Mouse (Mus musculus) myocyte (in vitro differentiated cells): ENCODE measurements around the gene Kif19a. TPM values are rescaled to one million over a fixed set of nuclear protein-coding genes. Genes with fewer than 3 reads are reported as not detected.

ENCODE experiments used
- H3K27me3 ChIP-seq: one replicate; pipeline ENCODE4 v1.6.1; 2011; ENCODE audit not compliant: control insufficient read depth, insufficient read depth, insufficient read length
- H3K36me3 ChIP-seq: one replicate; pipeline ENCODE4 v1.6.1; 2011; ENCODE audit not compliant: control insufficient read depth, insufficient read depth
- H3K4me2 ChIP-seq: one replicate; pipeline ENCODE4 v1.6.1; 2011; ENCODE audit warnings: low read depth, control low read depth
- H3K4me3 ChIP-seq: one replicate; pipeline ENCODE4 v1.5.1; 2011; ENCODE audit warnings: mild to moderate bottlenecking, control low read depth, moderate library complexity
- H3K79me2 ChIP-seq: one replicate; pipeline ENCODE4 v1.6.1; 2011; ENCODE audit not compliant: control insufficient read depth, insufficient read depth
- H3ac ChIP-seq: one replicate; pipeline ENCODE4 v1.6.1; 2011; ENCODE audit not compliant: control insufficient read depth, insufficient read length
- CEBPB ChIP-seq: IDR thresholded peaks from 2 replicates; pipeline ENCODE4 v1.6.1; 2011; ENCODE audit warnings: mild to moderate bottlenecking, moderate library complexity; ENCODE audit not compliant: poor library complexity, insufficient read depth, severe bottlenecking
- E2F4 ChIP-seq: IDR thresholded peaks from one replicate; pipeline ENCODE4 v1.6.1; 2011; ENCODE audit warnings: mild to moderate bottlenecking, control low read depth, moderate library complexity; ENCODE audit not compliant: insufficient read depth
- MAX ChIP-seq: IDR thresholded peaks from one replicate; pipeline ENCODE4 v1.6.1; 2011; ENCODE audit warnings: low read depth, mild to moderate bottlenecking, control low read depth
- MYOD1 ChIP-seq, 3 experiments: IDR thresholded peaks; one replicate each; pipeline ENCODE4 v1.6.1; 2011; ENCODE audit warnings: control low read depth in 2 of 3, low read depth in 2 of 3, mild to moderate bottlenecking in 2 of 3, moderate library complexity in 1 of 3; ENCODE audit not compliant: insufficient read length in 2 of 3, control insufficient read depth in 1 of 3
- MYOG ChIP-seq, 3 experiments: IDR thresholded peaks; one replicate each; pipeline ENCODE4 v1.6.1; 2011; ENCODE audit warnings: control low read depth in 2 of 3, low read depth in 2 of 3, mild to moderate bottlenecking in 2 of 3; ENCODE audit not compliant: insufficient read length in 2 of 3, control insufficient read depth in 1 of 3, insufficient read depth in 1 of 3
- POLR2A ChIP-seq: IDR thresholded peaks from one replicate; pipeline ENCODE4 v1.6.1; 2011; ENCODE audit warnings: low read depth, mild to moderate bottlenecking, control low read depth, moderate library complexity; ENCODE audit not compliant: insufficient read length
- POLR2AphosphoS2 ChIP-seq: IDR thresholded peaks from one replicate; pipeline ENCODE4 v1.6.1; 2011; ENCODE audit warnings: low read depth, control low read depth; ENCODE audit not compliant: insufficient read length
- REST ChIP-seq: IDR thresholded peaks from one replicate; pipeline ENCODE4 v1.6.1; 2011; ENCODE audit warnings: mild to moderate bottlenecking, control low read depth, moderate library complexity; ENCODE audit not compliant: insufficient read depth, insufficient read length
- SRF ChIP-seq: IDR thresholded peaks from one replicate; pipeline ENCODE4 v1.6.1; 2011; ENCODE audit warnings: low read depth; ENCODE audit not compliant: control insufficient read depth, insufficient read length
- TCF12 ChIP-seq: IDR thresholded peaks from one replicate; pipeline ENCODE4 v1.6.1; 2011; ENCODE audit warnings: mild to moderate bottlenecking, control low read depth; ENCODE audit not compliant: poor library complexity, insufficient read depth, severe bottlenecking
- TCF3 ChIP-seq: IDR thresholded peaks from one replicate; pipeline ENCODE4 v1.6.1; 2011; ENCODE audit warnings: low read depth, control low read depth; ENCODE audit not compliant: insufficient read length
- USF1 ChIP-seq: IDR thresholded peaks from one replicate; pipeline ENCODE4 v1.6.1; 2011; ENCODE audit warnings: low read depth, mild to moderate bottlenecking, control low read depth, moderate library complexity
- polyA plus RNA-seq: library from polyadenylated mRNA; unstranded; fragments of >200 nt; fragmentation: generic; extraction: Trizol; gene quantifications from one replicate; pipeline ENCODE4 v1.2.1, GENCODE M21; 2012; ENCODE audit warnings: missing spikeins

Kif19a gene
- polyA plus RNA-seq, 1 experiment, result 5.4 TPM

DNA sequence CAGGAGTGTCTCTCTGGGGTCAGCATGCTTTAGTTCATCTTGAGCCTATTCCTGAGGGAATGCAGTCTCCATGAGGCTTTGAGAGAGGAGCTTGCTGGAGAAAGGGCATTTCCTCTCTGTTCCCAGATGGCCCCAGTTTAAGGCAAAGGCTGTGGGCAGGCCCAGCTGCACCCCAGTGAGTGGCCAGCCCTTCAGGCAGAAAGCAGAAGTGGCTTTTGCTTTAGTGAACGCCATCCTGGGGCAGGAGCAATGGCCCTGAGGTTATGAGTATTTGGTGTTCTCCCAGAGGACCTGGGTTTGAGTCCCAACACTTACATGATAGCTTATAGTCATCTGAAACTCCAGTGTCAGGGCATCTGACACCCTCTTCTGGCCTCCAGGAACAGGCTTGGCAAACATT, 56.1 kb downstream of the Kif19a start:
- H3K4me3 ChIP-seq, result no peak overlapping the region
- H3K36me3 ChIP-seq, result no peaks in the 10 kb centered on the region
- H3K27me3 ChIP-seq, result no peaks in the 10 kb centered on the region
- H3ac ChIP-seq, result no peak overlapping the region
- peak overlapping the region; percentile 18 for H3K4me2 ChIP-seq
- TF ChIP-seq REST (no peak), MYOG (IDR thresholded peaks at IDR 0.05; ENCODE audit: control insufficient read depth in 1 of 3, insufficient read depth in 1 of 3, insufficient read length in 2 of 3, low read depth in 2 of 3) (no peak), POLR2A (no peak), USF1 (no peak), MYOD1 (IDR thresholded peaks at IDR 0.05; ENCODE audit: control insufficient read depth in 1 of 3, insufficient read length in 2 of 3, low read depth in 2 of 3) (no peak), CEBPB (no peak)
- H3K79me2 ChIP-seq, result no peaks in the 10 kb centered on the region

DNA sequence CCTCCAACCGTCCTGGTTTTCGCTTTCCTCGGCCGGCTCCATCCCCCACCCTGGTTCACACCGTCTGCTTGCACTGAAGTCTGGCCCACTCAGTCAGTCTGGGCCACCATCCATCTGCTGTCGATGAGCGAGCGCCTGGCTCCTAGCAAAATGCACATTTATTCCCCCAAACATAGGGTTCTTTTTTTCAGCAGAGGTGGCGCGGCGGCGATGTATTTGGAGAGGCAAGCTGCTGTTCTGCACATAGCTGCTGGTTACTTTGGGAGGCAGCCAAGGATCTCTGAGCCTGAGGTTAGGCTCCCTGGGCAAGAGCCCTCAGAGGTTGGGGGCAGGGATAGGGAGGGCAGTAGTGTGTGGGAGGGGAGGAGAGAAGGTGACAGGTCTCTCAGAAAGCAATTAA, 57.5 kb downstream of the Kif19a start:
- Histone ChIP-seq H3K27me3 (no peaks in the 10 kb centered on the region), H3ac (no peak overlapping the region), H3K4me3 (no peak overlapping the region), H3K36me3 (no peaks in the 10 kb centered on the region), H3K4me2 (peak overlapping the region; percentile 50), H3K79me2 (no peaks in the 10 kb centered on the region)
- TF ChIP-seq E2F4 (no peak), MYOD1 (IDR thresholded peaks at IDR 0.05; ENCODE audit: control insufficient read depth in 1 of 3, insufficient read length in 2 of 3, low read depth in 2 of 3) (peak in 1 of 3 experiments; percentile 8)

DNA sequence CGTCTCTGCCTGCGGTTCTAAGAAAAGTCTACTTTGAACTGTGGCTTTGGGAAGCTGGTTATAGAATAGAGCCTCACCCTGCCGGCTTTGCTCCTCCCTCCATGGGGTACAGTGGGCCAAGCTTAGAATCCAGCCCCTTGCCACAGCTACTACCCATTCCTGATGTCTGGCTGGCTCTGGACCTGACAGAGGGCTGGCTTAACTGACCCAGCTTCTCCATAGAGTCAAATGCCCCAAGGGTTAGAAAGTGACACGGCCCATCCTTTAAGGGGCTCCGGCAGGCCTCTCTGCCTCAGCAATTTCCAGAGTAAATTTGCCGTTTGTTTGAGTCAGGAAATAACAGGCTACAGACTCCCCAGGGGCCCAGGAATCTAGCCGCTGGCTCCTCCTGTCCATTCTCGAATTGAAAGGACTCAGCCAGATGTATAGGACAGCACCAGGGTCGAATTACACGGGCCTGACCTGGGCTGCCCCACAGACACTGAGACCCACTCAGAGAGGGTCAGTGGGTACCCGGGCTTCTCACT, 58.1 kb downstream of the Kif19a start:
- H3K27me3 ChIP-seq, result no peaks in the 10 kb centered on the region
- no peak overlapping the region for H3K4me3 ChIP-seq
- no peak for TF ChIP-seq USF1
- no peak for TF ChIP-seq MYOD1 (IDR thresholded peaks at IDR 0.05; ENCODE audit: control insufficient read depth in 1 of 3, insufficient read length in 2 of 3, low read depth in 2 of 3)
- no peak for TF ChIP-seq REST
- no peak for TF ChIP-seq TCF3
- TF ChIP-seq CEBPB, result no peak
- TF ChIP-seq MAX, result no peak
- TF ChIP-seq SRF, result no peak
- TF ChIP-seq E2F4, result no peak
- TF ChIP-seq POLR2AphosphoS2, result no peak
- TF ChIP-seq TCF12, result no peak
- TF ChIP-seq MYOG (IDR thresholded peaks at IDR 0.05; ENCODE audit: control insufficient read depth in 1 of 3, insufficient read depth in 1 of 3, insufficient read length in 2 of 3, low read depth in 2 of 3), result no peak
- no peak for TF ChIP-seq POLR2A
- H3K4me2 ChIP-seq, result peak overlapping the region; percentile 50
- H3K36me3 ChIP-seq, result no peaks in the 10 kb centered on the region
- H3K79me2 ChIP-seq, result no peaks in the 10 kb centered on the region
- no peak overlapping the region for H3ac ChIP-seq

DNA sequence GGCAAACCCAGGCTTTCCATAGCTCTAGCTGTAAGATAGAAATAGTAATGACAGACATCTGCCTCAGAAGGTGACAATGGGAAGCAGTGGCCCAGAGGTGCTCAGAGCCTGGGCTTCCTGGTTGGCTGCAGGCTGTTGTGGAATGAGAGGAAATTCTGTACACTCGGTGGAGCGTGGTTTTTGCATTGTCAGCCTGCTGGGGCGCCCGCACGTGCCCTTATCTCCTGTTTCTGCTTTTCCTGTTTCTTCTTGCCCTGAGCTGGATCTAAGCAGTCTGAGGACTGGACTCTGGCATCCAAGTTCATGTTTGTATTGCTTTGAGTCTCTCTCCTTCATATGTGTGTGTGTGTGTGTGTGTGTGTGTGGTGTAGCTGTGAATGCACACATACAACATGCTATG, 61.5 kb downstream of the Kif19a start:
- TF ChIP-seq E2F4, result no peak
- TF ChIP-seq TCF3, result no peak
- no peak for TF ChIP-seq MYOD1 (IDR thresholded peaks at IDR 0.05; ENCODE audit: control insufficient read depth in 1 of 3, insufficient read length in 2 of 3, low read depth in 2 of 3)
- TF ChIP-seq POLR2AphosphoS2, result no peak
- no peak for TF ChIP-seq MYOG (IDR thresholded peaks at IDR 0.05; ENCODE audit: control insufficient read depth in 1 of 3, insufficient read depth in 1 of 3, insufficient read length in 2 of 3, low read depth in 2 of 3)
- no peak for TF ChIP-seq MAX
- no peak for TF ChIP-seq TCF12
- no peak for TF ChIP-seq REST
- no peak for TF ChIP-seq CEBPB
- no peak for TF ChIP-seq POLR2A
- no peak for TF ChIP-seq USF1
- no peak for TF ChIP-seq SRF
- H3ac ChIP-seq, result no peak overlapping the region
- H3K4me2 ChIP-seq, result no peak overlapping the region
- no peaks in the 10 kb centered on the region for H3K36me3 ChIP-seq
- H3K27me3 ChIP-seq, result no peaks in the 10 kb centered on the region
- H3K79me2 ChIP-seq, result no peaks in the 10 kb centered on the region
- no peak overlapping the region for H3K4me3 ChIP-seq

DNA sequence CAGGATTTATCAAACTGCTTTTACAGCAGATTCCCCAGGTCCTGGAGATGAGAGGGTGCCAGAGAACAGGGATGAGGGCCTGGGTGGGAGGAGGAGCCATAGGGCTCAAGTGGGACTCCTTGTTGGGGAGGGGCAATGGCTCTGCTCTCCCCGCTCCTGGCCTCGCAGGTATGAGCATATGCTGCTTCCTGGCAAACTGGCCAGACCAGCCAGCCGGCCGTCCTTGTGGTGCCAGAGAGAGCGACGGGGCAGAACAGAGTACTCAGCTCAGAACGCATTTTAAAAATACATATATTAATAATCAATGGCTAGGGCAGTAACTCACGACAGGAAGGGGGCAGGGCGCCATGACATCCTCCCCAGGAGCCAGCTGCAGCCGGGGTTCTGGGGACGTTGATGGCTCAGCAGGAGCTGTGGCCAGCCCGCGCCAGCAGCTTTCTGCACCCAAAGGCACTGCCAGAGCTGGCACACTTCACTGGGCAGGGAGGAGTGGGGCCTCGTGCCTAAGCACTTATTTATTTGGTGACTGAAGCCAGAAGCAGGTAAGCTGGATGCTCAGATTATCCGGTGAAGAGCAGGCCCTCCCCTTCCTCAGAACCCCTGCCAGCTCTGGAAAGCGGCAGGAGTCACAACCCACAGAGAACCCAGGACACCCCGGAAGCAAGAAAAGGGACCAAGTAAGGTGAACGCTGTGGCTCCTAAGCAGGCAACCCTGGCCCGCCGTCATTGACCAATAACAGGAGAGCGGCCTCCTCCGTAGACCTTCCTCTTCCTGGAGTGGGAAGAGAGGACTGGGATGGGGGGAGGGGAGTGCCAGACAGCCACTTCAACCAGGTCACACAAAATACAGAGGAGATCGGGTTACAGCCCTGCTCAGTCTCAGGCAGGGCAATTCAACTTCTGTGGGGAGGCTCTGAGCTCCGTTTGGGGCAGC, 64.6 kb downstream of the Kif19a start:
- TF ChIP-seq POLR2AphosphoS2, result peak; percentile 37
- no peak for TF ChIP-seq TCF12
- no peak for TF ChIP-seq CEBPB
- no peak for TF ChIP-seq E2F4
- no peak overlapping the region for H3K4me3 ChIP-seq
- no peaks in the 10 kb centered on the region for H3K36me3 ChIP-seq
- H3K27me3 ChIP-seq, result no peaks in the 10 kb centered on the region
- H3K79me2 ChIP-seq, result no peaks in the 10 kb centered on the region
- peak overlapping the region; percentile 18 for H3K4me2 ChIP-seq
- no peak overlapping the region for H3ac ChIP-seq
